Mouse (Mus musculus) midbrain, postnatal 0 days (tissue): ENCODE data around the gene Nhsl2. TPM values are rescaled to one million over a fixed set of nuclear protein-coding genes. Genes with fewer than 3 reads are reported as not detected.

ENCODE experiments used
- ATAC-seq: fragments of 200-750 bp; cut with Nextera tagmentation; 2 replicates; pipeline ENCODE4 v1.8.0; 2017; ENCODE audit warnings: moderate number of reproducible peaks, mild to moderate bottlenecking, moderate TSS enrichment, moderate library complexity; ENCODE audit not compliant: low FRiP score
- DNase-seq: peaks from one replicate; pipeline ENCODE4 v3.0.0-alpha.2; 2015; ENCODE audit warnings: low spot score
- H3K27ac ChIP-seq: fragments of 300-500 bp; sonication (generic); 2 replicates; pipeline ENCODE4 v1.5.1; 2014; ENCODE audit warnings: low read depth, mild to moderate bottlenecking, low read length, mixed read lengths
- H3K27me3 ChIP-seq: fragments of 300-500 bp; sonication (generic); 2 replicates; pipeline ENCODE4 v1.6.1; 2014; ENCODE audit warnings: low read length, control low read depth, mixed read lengths; ENCODE audit not compliant: insufficient read depth
- H3K36me3 ChIP-seq: fragments of 300-500 bp; sonication (generic); 2 replicates; pipeline ENCODE4 v1.6.1; 2014; ENCODE audit warnings: low read length, control low read depth, mixed read lengths; ENCODE audit not compliant: insufficient read depth
- H3K4me1 ChIP-seq: fragments of 300-500 bp; sonication (generic); 2 replicates; pipeline ENCODE4 v1.6.1; 2014; ENCODE audit warnings: mild to moderate bottlenecking, control low read depth, antibody characterized with exemption, low read length, mixed read lengths; ENCODE audit not compliant: insufficient read depth
- H3K4me2 ChIP-seq: fragments of 300-500 bp; sonication (generic); 2 replicates; pipeline ENCODE4 v1.6.1; 2014; ENCODE audit warnings: low read depth, mild to moderate bottlenecking, low read length, mixed read lengths; ENCODE audit not compliant: poor library complexity, severe bottlenecking
- H3K4me3 ChIP-seq: fragments of 300-500 bp; sonication (generic); 2 replicates; pipeline ENCODE4 v1.5.1; 2014; ENCODE audit warnings: low read depth, mild to moderate bottlenecking, low read length, moderate library complexity
- H3K9ac ChIP-seq: fragments of 300-500 bp; sonication (generic); replicated peaks from 2 replicates; pipeline ENCODE4 v1.6.1; 2014; ENCODE audit warnings: mild to moderate bottlenecking, low read length, moderate library complexity, mixed read lengths; ENCODE audit not compliant: poor library complexity, severe bottlenecking
- H3K9me3 ChIP-seq: fragments of 300-500 bp; sonication (generic); 2 replicates; pipeline ENCODE4 v1.6.1; 2016; ENCODE audit warnings: low read length, control low read depth
- CTCF ChIP-seq: IDR thresholded peaks from 2 replicates; pipeline ENCODE4 v1.5.1; 2016; ENCODE audit warnings: antibody characterized with exemption, mild to moderate bottlenecking
- whole genome bisulfite sequencing: fragments of 180-500 bp; shearing (Covaris S2); extraction: QIAGEN DNeasy Blood & Tissue Kit; methylation state at CpG from one replicate; pipeline ENCODE4 v1.1.7; 2014; 5-methylcytosine and 5-hydroxymethylcytosine counted together
- polyA plus RNA-seq: library from polyadenylated mRNA; unstranded; fragments of >200 nt; fragmentation: Nextera tagmentation; extraction: Ambion mirVana; gene quantifications from 2 replicates; pipeline ENCODE4 v1.2.1, GENCODE M21; 2015
- total RNA-seq: library from RNA; depleted of rRNA; stranded (reverse); fragments of >200 nt; gene quantifications from 2 replicates; pipeline ENCODE4 v1.2.3, GENCODE M21; 2014

The Nhsl2 gene
- total and polyA plus RNA-seq, 2 experiments from 2014 or later: 6.7 to 13.0 TPM

DNA sequence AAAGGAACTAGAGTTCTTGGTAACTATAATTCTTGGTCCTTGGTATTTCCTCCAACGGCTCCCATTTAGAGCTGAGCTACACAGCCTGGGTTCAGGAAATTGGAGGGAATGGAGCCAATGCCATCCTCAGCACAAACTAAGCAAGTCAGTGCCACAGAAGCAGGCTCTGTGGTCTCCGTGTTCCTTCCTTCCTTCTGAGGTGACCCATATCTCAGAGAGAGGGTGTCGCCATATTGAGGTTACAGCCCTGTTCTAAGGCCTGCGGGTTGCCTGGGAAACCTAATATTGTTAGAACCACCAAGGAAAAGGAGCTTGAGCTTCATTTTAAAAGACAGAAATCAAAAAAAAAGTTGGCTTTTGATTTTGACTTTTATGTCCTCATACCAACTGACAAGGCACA, 193.2 kb downstream of the Nhsl2 start:
- no peak for ATAC-seq
- no peak overlapping the region for H3K27ac ChIP-seq
- H3K9ac ChIP-seq: no peak overlapping the region
- H3K4me1 ChIP-seq: no peaks in the 10 kb centered on the region
- no peak overlapping the region for H3K4me2 ChIP-seq
- no peak for DNase-seq
- no peaks in the 10 kb centered on the region; the same call in 1 of the 2 replicates for H3K27me3 ChIP-seq
- TF ChIP-seq CTCF: no peak
- H3K9me3 ChIP-seq: no peaks in the 10 kb centered on the region
- H3K4me3 ChIP-seq: no peak overlapping the region
- WGBS: 76% methylated on average over 4 of the region's 4 CpGs
- H3K36me3 ChIP-seq: no peaks in the 10 kb centered on the region

DNA sequence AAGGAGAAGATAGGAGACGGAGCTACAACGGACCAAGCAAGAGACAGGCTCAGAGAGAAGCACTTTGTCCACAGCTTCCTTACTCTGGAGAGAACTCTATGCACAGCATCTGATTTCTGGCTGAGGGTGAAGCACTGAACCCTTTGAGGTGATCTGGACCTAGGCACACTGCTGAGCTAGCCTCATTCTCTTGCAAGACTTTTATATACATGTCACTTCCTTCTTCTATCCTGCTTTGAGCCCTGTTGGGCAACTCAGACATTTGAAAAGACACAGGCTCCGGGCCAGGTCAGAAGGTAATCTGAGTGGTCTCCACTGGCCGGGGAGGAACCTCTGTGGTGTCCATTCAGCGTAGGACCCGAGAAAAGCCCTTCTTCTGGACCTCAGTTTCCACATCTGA, 201.4 kb downstream of the Nhsl2 start:
- no peak overlapping the region for H3K27ac ChIP-seq
- ATAC-seq (no peak), DNase-seq (no peak)
- no peak overlapping the region for H3K4me2 ChIP-seq
- H3K4me3 ChIP-seq: no peak overlapping the region
- H3K9ac ChIP-seq: no peak overlapping the region
- H3K36me3 ChIP-seq: no peaks in the 10 kb centered on the region
- H3K9me3 ChIP-seq: no peaks in the 10 kb centered on the region
- H3K27me3 ChIP-seq: 0 out of 2 replicates have a peak, but pooled peaks cover 3% of the 10 kb centered on the region
- no peaks in the 10 kb centered on the region for H3K4me1 ChIP-seq
- TF ChIP-seq CTCF: no peak
- WGBS: 72% methylated on average over 6 of the region's 6 CpGs

DNA sequence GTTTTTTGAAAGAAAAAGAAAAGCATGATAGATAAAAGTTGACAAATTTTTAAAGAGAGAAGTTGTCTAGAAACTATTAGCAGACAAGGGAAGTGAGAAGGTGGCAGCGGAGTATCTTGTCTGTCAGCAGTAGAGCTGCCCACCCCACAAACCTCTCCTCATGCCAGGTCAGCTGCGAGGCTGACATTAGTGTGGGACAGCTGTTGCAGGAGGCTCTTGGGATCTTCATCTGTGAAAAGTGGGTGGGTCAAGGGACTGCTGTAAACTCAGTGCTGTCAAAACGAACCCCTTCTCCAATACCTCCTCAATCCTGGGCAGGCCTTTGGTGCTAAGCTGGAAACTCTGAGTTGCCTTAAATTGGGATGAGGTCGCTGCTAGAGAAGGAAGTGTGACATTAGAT, 202.0 kb downstream of the Nhsl2 start:
- DNase-seq (no peak), ATAC-seq (no peak)
- no peak for TF ChIP-seq CTCF
- no peaks in the 10 kb centered on the region for H3K9me3 ChIP-seq
- no peak overlapping the region for H3K27ac ChIP-seq
- no peaks in the 10 kb centered on the region for H3K36me3 ChIP-seq
- H3K9ac ChIP-seq: no peak overlapping the region
- no peak overlapping the region for H3K4me3 ChIP-seq
- WGBS: 74% methylated on average over 4 of the region's 4 CpGs
- H3K4me2 ChIP-seq: no peak overlapping the region
- H3K4me1 ChIP-seq: no peaks in the 10 kb centered on the region
- H3K27me3 ChIP-seq: 0 out of 2 replicates have a peak, but pooled peaks cover 3% of the 10 kb centered on the region

DNA sequence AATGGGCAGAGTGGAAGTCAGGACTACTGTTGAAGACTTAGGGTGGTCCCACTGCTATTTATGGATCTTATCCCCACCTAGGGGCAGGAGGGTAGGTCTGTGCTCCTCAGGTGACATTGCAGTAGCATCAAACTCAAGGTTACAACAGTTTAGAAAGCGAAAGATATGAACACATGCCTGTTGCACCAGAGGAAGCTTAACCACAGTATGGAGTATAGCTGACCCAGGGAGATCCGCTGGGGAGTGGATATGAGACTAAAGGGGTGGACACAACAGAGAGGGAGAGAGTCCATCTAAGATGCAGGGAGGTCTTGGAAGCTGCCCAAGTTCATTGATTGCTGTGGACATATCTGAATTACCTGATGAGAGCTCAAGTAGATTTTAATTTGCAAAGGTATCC, 204.2 kb downstream of the Nhsl2 start:
- Histone ChIP-seq H3K9me3 (no peaks in the 10 kb centered on the region), H3K4me3 (no peak overlapping the region), H3K9ac (no peak overlapping the region), H3K27me3 (0 out of 2 replicates have a peak, but pooled peaks cover 3% of the 10 kb centered on the region), H3K27ac (no peak overlapping the region), H3K4me1 (no peaks in the 10 kb centered on the region), H3K4me2 (no peak overlapping the region), H3K36me3 (no peaks in the 10 kb centered on the region)
- no peak for TF ChIP-seq CTCF
- DNase-seq (no peak), ATAC-seq (no peak)
- 83% methylated on average over 2 of the region's 2 CpGs for WGBS

DNA sequence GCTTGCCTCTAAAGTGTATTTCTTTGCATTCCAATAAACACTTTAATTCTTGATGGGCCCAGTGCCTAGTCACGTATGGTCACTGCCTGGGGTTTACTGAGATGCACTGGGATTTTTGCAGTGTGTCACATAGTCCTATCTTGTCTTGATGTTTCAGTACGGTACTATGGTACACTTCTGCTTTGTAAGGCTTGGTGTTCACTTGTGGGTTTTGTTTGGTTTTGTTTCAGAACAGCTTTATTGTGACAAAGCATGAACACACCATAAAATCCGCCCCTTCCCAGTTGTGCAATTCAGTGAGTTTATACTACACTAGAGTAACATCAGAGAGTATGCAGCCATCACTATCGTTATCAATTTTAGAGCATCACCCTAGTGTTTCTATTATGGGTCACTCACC, 204.8 kb downstream of the Nhsl2 start:
- H3K4me3 ChIP-seq: no peak overlapping the region
- H3K9ac ChIP-seq: no peak overlapping the region
- WGBS: 87% methylated on average over 4 of the region's 4 CpGs
- H3K4me1 ChIP-seq: no peaks in the 10 kb centered on the region
- no peaks in the 10 kb centered on the region for H3K9me3 ChIP-seq
- H3K36me3 ChIP-seq: no peaks in the 10 kb centered on the region
- no peak for DNase-seq
- ATAC-seq: no peak
- H3K27ac ChIP-seq: no peak overlapping the region
- H3K27me3 ChIP-seq: 0 out of 2 replicates have a peak, but pooled peaks cover 3% of the 10 kb centered on the region
- no peak overlapping the region for H3K4me2 ChIP-seq
- TF ChIP-seq CTCF: no peak

DNA sequence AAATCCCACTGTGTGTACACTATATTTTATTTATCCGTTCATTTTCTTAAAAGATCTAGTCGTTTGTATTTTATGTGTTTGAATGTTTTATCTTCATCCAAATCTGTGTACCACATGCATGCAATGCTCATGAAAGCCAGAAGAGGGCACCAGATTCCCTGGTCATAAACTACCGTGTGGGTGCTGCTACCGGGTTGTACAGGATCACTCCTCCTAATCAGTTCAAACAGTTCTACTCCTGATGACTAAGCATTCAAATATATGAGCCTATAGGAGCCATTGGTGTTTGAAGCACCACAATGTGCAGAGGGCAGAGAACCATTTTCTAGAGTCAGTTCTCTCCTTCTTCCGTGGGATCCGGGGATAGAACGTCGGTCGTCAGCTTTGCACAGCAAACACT, 210.3 kb downstream of the Nhsl2 start:
- Histone ChIP-seq H3K4me1 (no peaks in the 10 kb centered on the region), H3K4me2 (no peak overlapping the region), H3K36me3 (no peaks in the 10 kb centered on the region), H3K9ac (no peak overlapping the region), H3K27me3 (no peaks in the 10 kb centered on the region), H3K27ac (no peak overlapping the region), H3K4me3 (no peak overlapping the region), H3K9me3 (no peaks in the 10 kb centered on the region)
- WGBS: 58% methylated on average over 9 of the region's 9 CpGs
- TF ChIP-seq CTCF: peak; percentile 71
- DNase-seq: peak; percentile 20
- ATAC-seq: no peak
